Mouse (Mus musculus): ENCODE measurements around the gene Gm20767. TPM values are rescaled to one million over a fixed set of nuclear protein-coding genes. Genes with fewer than 3 reads are reported as not detected.

The Gm20767 gene
- polyA plus RNA-seq (2014; fragmentation: Illumina TruSeq; extraction: RNeasy Lipid Tissue Mini Kit (QIAGEN cat#74804); ENCODE audit: low read depth, low replicate concordance) = not detected

GRCm38 (mm10) chr13:120139946-120140345, at the start of gene Gm20767:
Gene Gm20767, plus strand, starts transcription at chr13:120140246.

DNA sequence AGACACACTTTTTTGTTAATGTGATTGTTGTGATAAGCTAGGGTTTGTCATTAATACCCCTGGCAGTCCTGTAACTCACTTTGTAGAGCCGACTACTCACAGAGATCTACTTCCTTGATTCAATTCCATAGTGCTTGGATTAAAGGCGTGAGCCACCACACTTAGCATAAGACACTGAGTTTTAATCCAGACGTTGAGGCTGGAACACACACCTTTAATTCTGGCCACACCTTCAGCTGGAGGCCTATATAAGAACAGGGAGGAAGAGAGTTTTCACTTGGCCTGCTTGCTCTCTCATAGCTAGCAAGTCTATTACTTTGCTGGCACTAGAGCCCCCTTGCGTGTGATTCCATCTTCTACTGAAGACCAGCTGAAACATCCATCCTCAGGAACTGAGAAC, 32.1 kb downstream of the Gm20767 start, which contains the start of gene Gm21818:
Gene Gm21818, plus strand, starts transcription at position 301 of the 400 bp plus-strand sequence.

Other genes with a start within 250 kb of the Gm20767 start
- not detected for gene Tcstv1, start 245.5 kb upstream of the Gm20767 start, polyA plus RNA-seq (2014; fragmentation: Illumina TruSeq; extraction: RNeasy Lipid Tissue Mini Kit (QIAGEN cat#74804); ENCODE audit: low read depth, low replicate concordance)
- gene Gm21761, start 211.0 kb upstream of the Gm20767 start, polyA plus RNA-seq (2014; fragmentation: Illumina TruSeq; extraction: RNeasy Lipid Tissue Mini Kit (QIAGEN cat#74804); ENCODE audit: low read depth, low replicate concordance) = not detected
- not detected for gene B020031M17Rik, start 189.4 kb upstream of the Gm20767 start, polyA plus RNA-seq (2014; fragmentation: Illumina TruSeq; extraction: RNeasy Lipid Tissue Mini Kit (QIAGEN cat#74804); ENCODE audit: low read depth, low replicate concordance)
- not detected for gene Gm36079, start 113.2 kb upstream of the Gm20767 start, polyA plus RNA-seq (2014; fragmentation: Illumina TruSeq; extraction: RNeasy Lipid Tissue Mini Kit (QIAGEN cat#74804); ENCODE audit: low read depth, low replicate concordance)
- gene Gm21188, start 88.1 kb upstream of the Gm20767 start, polyA plus RNA-seq (2014; fragmentation: Illumina TruSeq; extraction: RNeasy Lipid Tissue Mini Kit (QIAGEN cat#74804); ENCODE audit: low read depth, low replicate concordance) = 0.34 TPM
- gene Gm21818, start 32.2 kb downstream of the Gm20767 start, polyA plus RNA-seq (2014; fragmentation: Illumina TruSeq; extraction: RNeasy Lipid Tissue Mini Kit (QIAGEN cat#74804); ENCODE audit: low read depth, low replicate concordance) = not detected
- gene Gm21762, start 75.7 kb downstream of the Gm20767 start, polyA plus RNA-seq (2014; fragmentation: Illumina TruSeq; extraction: RNeasy Lipid Tissue Mini Kit (QIAGEN cat#74804); ENCODE audit: low read depth, low replicate concordance) = not detected
- not detected for gene Gm21731, start 98.9 kb downstream of the Gm20767 start, polyA plus RNA-seq (2014; fragmentation: Illumina TruSeq; extraction: RNeasy Lipid Tissue Mini Kit (QIAGEN cat#74804); ENCODE audit: low read depth, low replicate concordance)
- gene AF067061, start 122.9 kb downstream of the Gm20767 start, polyA plus RNA-seq (2014; fragmentation: Illumina TruSeq; extraction: RNeasy Lipid Tissue Mini Kit (QIAGEN cat#74804); ENCODE audit: low read depth, low replicate concordance) = not detected
- 0.58 TPM for gene BC147527, start 160.1 kb downstream of the Gm20767 start, polyA plus RNA-seq (2014; fragmentation: Illumina TruSeq; extraction: RNeasy Lipid Tissue Mini Kit (QIAGEN cat#74804); ENCODE audit: low read depth, low replicate concordance)
- not detected for gene Tcstv3, start 176.6 kb downstream of the Gm20767 start, polyA plus RNA-seq (2014; fragmentation: Illumina TruSeq; extraction: RNeasy Lipid Tissue Mini Kit (QIAGEN cat#74804); ENCODE audit: low read depth, low replicate concordance)